Mouse (Mus musculus): ENCODE results near the gene Arpc5.

The Arpc5 gene

DNA sequence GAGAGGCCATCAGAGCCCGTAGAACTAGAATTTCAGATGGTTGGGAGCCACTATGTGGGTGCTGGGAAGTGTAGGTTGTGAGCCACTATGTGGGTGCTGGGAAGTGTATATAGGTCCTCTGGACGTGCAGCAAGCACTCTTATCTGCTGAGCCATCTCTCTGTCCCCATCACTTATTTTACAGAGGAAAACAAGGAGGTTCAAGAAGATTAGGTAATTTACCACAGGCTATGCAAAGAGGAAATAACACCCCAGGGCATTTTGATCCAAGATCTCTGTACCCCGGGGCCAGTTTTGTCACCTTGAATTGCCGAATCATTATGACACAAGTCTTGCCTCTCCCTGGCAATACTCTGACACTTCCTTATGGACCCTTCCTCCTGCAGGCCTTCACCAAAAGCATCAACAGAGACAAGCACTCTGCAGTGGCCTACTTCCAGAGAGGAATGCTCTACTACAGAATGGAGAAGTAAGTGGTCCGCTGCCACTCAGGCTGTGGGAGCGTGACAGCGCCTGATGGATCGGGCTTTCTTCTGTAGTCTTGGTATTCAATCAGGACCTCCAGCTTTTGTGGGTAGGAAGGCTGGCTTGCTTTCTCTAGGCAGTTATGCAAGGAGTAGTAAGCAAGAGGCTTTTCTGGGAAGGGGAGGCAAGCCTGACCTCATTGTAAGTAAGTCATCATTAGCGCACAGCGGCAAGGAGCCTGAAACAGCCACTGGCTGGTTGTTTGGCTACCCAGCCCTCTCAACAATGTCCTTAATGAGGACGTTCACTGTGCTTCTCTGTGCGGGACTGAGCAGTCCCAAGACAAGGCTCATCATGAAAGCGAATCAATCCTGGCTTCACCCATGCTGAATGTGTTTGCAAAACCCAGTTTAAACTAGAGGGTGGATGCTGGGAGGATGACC, 44.4 kb downstream of the Arpc5 start:
- in situ Hi-C loops (cut with MboI; ENCODE audit: low sequenced_read_pairs) = no loop called here

DNA sequence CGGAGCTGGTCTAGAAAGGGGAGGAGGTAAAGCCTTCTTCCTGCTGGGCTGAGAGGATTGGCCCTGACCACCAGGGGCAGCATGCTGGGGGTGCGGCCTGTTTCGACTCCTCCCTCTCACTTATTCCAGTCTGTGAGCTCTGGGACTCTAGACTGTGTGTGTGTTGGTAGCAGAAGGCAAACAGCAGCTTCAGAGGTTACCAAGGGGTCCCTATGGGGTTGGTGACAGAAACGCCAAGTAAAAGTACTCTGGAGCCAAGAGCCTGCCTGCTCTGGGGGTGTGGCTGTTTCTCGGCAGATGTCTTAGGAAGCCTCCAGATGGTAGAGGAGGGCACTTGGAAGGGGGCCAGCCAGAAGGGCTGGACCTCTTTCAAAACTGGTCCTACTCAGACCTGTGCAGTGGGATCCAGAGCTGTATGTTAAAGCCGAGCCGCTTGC, 48.9 kb downstream of the Arpc5 start:
- in situ Hi-C loops (cut with MboI; ENCODE audit: low sequenced_read_pairs) = no loop called here

DNA sequence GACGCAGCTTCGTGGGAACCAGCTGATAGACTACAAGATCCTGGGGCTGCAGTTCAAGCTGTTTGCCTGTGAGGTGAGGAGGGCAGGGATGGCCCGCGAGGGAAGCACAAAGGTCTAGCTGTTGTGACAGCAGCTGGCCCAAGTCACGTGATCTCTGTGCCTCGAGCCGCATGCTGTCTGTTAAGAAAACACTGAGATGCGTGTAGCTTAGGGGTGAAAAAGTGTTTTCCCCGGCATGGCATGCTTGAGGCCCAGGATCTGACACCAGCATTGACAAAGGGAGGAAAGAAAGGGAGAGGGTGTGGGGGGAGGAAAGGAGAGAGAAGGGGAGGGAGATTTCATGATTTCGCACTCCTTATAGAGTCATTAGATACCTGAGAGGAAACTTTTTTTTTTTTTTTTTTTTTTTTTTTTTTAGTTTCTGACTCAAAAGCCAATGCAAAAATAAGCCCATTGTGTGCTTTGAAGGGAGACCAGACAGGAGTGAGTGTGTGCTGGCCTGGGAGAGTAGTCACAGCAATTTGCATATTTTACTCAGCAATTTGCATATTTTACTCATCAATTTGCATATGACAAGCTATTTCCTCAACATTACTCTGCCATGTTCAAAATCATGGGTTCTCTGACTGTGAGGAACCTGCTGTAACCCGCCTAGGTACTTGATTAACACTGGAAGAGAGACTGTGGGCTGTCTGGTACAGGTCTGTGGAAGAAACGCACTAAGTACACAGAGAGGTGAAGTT, 50.9 kb downstream of the Arpc5 start:
- in situ Hi-C loops (cut with MboI; ENCODE audit: low sequenced_read_pairs) = no loop called here

DNA sequence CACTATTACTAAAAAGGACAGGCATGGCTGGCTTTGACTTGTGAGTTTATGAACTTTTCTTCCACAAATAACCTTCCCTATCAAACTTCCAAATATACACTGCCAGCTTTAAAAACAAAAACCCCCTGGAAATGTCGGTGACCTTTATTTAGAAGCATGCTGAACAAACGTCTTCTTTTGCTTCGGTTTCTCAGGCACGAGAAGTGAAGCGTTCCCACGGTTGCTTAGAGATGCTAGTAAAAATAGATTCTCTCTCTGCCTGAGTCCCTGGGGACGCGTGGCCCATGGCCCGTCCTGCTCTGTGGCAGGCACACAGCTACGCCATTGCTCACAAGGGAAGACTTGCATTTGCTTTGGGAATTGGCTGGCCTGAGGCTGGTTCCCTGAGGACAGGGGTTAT, 51.5 kb downstream of the Arpc5 start:
- in situ Hi-C loops (cut with MboI; ENCODE audit: low sequenced_read_pairs) = no loop called here

DNA sequence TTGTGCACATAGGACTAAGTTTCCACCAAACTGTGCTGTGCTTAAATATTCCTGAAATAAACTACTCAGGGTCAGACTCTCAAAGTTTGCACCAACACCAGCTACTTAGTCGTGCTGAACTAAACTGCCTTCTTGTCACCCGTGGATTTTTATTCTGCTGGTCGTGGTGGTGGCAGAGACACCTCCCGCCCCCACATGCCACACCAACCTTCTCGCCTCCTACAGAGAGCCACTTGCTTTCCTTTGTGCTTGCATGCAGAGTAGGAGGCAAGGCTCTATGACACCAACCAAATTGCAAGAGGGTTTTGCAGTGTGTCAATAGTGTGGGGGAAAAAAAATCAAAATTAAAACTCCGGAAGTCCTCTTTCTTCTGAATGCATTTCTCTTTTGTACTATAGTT, 53.2 kb downstream of the Arpc5 start:
- in situ Hi-C loops (cut with MboI; ENCODE audit: low sequenced_read_pairs) = no loop called here

DNA sequence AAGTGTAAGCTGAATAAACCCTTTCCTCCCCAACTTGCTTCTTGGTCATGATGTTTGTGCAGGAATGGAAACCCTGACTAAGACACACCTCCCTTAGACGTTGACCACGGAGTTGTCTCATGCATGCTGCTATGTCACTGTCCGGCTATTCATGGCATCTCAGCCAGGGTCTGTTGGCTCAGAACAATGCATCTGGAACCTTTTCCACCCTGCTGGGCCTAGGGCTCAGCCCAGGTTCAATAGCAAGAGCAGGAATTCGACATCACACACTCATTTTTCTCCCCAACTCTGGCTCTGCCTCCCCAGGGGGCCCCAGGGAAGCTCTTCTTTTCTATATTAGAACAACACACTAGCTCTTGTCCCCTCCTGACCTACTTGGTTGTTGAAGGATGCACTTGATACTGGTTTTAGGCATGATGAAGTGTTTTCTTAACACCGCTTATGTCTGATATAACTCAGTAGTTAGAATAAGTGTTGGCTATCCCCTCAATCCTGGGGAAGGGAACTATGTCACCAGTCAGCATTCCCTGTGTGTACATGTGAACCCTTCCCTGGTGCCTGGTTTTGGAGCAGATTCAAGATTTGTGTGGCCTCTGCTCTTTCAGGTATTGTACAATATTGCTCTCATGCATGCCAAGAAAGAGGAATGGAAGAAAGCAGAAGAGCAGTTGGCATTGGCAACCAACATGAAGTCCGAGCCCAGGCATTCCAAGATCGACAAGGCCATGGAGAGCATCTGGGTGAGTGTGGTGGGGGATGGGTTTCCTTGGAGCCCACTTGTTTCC, 54.8 kb downstream of the Arpc5 start:
- in situ Hi-C loops (cut with MboI; ENCODE audit: low sequenced_read_pairs) = no loop called here

DNA sequence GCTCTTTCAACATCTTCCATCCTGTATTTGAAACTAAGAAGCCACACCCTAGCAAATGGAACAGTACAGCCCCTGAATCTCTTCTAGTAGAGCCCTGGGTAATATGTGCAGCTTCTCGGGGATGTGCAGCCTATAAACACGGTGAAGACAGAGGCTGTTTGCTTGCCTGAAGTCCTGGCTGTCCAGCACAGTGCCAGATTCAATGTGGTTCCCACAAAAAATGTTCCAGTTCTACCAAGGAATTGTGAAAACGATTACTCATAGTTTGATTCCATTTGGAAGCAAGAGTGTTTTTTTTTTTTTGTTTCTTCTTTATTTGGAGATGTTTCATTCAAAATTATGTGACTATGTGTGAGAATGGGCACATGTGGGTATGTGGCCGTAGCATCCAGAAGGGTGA, 55.4 kb downstream of the Arpc5 start:
- in situ Hi-C loops (cut with MboI; ENCODE audit: low sequenced_read_pairs) = no loop called here

DNA sequence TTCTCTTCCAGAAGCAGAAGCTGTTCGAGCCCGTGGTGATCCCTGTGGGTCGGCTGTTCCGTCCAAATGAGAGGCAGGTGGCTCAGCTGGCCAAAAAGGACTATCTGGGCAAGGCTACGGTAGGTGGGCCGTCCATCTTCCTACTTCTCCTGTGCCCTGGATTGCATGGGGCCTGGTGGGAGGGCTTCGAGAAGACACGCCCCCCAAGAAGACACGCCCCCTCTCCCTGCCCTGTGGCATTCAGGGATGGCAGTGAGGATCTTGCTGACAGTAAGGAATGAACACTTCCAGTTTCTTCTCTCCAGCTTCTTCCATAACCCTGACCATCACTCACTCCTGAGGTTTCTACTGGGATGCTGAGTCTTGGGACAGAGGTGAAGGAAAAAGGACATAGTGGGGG, 57.9 kb downstream of the Arpc5 start:
- in situ Hi-C loops (cut with MboI; ENCODE audit: low sequenced_read_pairs) = no loop called here

Measured in CH12F3 (cell line).